ENCODE assay signal across 21 mouse cellular contexts in the genomic region with DNA sequence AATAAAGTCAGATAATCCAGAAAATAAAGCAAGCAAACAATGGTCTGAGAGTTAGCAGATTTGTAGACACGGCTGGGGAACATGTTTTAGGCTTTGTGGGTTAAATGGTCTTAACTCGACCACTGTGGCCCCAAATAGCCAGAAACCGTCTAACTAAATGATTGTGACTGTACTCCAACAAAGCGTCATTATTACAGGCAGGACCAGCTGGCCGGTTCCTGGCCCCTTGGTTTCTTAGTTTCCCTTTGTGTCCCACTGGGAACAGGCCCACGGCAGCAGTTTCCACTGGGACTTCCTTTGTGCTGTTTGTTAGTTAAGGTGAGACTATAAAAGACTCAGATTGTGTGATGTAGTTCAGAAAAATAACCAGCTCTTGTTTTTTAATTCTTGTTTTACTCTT. TPM values are rescaled to one million over a fixed set of nuclear protein-coding genes. Genes with fewer than 3 reads are reported as not detected.
A peak's percentile ranks its signal among the peaks of the same experiment; 100 is the strongest.
DNase-seq lines count a peak whose midpoint lies in the region; ATAC-seq and TF ChIP-seq lines count a peak whose summit lies in the region.
"Had no signal": no experiment of that assay in that cellular context is flagged by ENCODE, and none has a peak within 500 bp of the region (broad histone marks: within the 10 kb centered on the region; RNA-seq: fewer than 3 reads in every experiment).

No protein-coding gene starts in this region.

- no peak for DNase-seq in hindbrain, embryonic 10.5 days (ENCODE audit: low spot score)
- peak; percentile 62 for DNase-seq in retina, postnatal 1 day
- no peak for DNase-seq in retina, embryonic 14.5 days (ENCODE audit: low spot score)
- no peak for DNase-seq in liver, postnatal 0 days
- DNase-seq: cerebellum, adult 11 months; cerebellum, postnatal 10 days; gastrocnemius, postnatal 36 days; kidney, postnatal 4 days; lung, adult 2 months; lung, postnatal 4 days; right cerebral cortex, adult 18-20 months; thymus, postnatal 25 days had no signal

- H3K4me1 ChIP-seq in hindbrain, embryonic 13.5 days (replicated peaks): peaks cover 40% of the 10 kb centered on the region
- peaks cover 32% of the 10 kb centered on the region for H3K4me1 ChIP-seq in hindbrain, embryonic 10.5 days (replicated peaks)
- H3K4me1 ChIP-seq in forebrain, embryonic 15.5 days: peaks cover 39% of the 10 kb centered on the region
- peaks cover 18% of the 10 kb centered on the region for H3K4me1 ChIP-seq in limb, embryonic 15.5 days
- H3K4me1 ChIP-seq in liver, postnatal 0 days (ENCODE audit: insufficient read depth): peaks cover 15% of the 10 kb centered on the region

- no peaks in the 10 kb centered on the region for H3K27me3 ChIP-seq in hindbrain, embryonic 13.5 days
- no peaks in the 10 kb centered on the region for H3K27me3 ChIP-seq in hindbrain, embryonic 10.5 days (ENCODE audit: insufficient read depth, poor library complexity, severe bottlenecking)
- H3K27me3 ChIP-seq in forebrain, embryonic 15.5 days: no peaks in the 10 kb centered on the region
- no peaks in the 10 kb centered on the region for H3K27me3 ChIP-seq in limb, embryonic 15.5 days
- H3K27me3 ChIP-seq in liver, postnatal 0 days (ENCODE audit: insufficient read depth, low read length): no peaks in the 10 kb centered on the region
- H3K27me3 ChIP-seq: CH12.LX; embryonic facial prominence, embryonic 15.5 days; kidney, embryonic 15.5 days had no signal

- H3K4me3 ChIP-seq in hindbrain, embryonic 13.5 days: no peak overlapping the region
- no peak overlapping the region for H3K4me3 ChIP-seq in hindbrain, embryonic 10.5 days
- H3K4me3 ChIP-seq in forebrain, embryonic 15.5 days: no peak overlapping the region
- no peak overlapping the region for H3K4me3 ChIP-seq in limb, embryonic 15.5 days
- H3K4me3 ChIP-seq in liver, postnatal 0 days (ENCODE audit: low read depth, low read length): no peak overlapping the region
- H3K4me3 ChIP-seq: embryonic facial prominence, embryonic 15.5 days; kidney, embryonic 15.5 days had no signal

- H3K27ac ChIP-seq in hindbrain, embryonic 13.5 days: peak overlapping the region; percentile 62; the same call in 1 of the 2 replicates
- H3K27ac ChIP-seq in hindbrain, embryonic 10.5 days: no peak overlapping the region
- H3K27ac ChIP-seq in forebrain, embryonic 15.5 days (replicated peaks): peak overlapping the region; percentile 51
- H3K27ac ChIP-seq in limb, embryonic 15.5 days: peak overlapping the region; percentile 33; the same call in 1 of the 2 replicates
- no peak overlapping the region for H3K27ac ChIP-seq in liver, postnatal 0 days (ENCODE audit: low read depth)
- H3K27ac ChIP-seq: kidney, embryonic 15.5 days had no signal

- H3K9ac ChIP-seq in hindbrain, embryonic 13.5 days: no peak overlapping the region
- H3K9ac ChIP-seq in forebrain, embryonic 15.5 days (replicated peaks): no peak overlapping the region
- no peak overlapping the region for H3K9ac ChIP-seq in limb, embryonic 15.5 days
- no peak overlapping the region for H3K9ac ChIP-seq in liver, postnatal 0 days (replicated peaks)
- H3K9ac ChIP-seq: embryonic facial prominence, embryonic 15.5 days; kidney, embryonic 15.5 days had no signal

- H3K4me2 ChIP-seq in hindbrain, embryonic 13.5 days: no peak overlapping the region
- H3K4me2 ChIP-seq in forebrain, embryonic 15.5 days (replicated peaks): no peak overlapping the region
- no peak overlapping the region for H3K4me2 ChIP-seq in limb, embryonic 15.5 days
- no peak overlapping the region for H3K4me2 ChIP-seq in liver, postnatal 0 days (ENCODE audit: low read depth, low read length)
- H3K4me2 ChIP-seq: embryonic facial prominence, embryonic 15.5 days; kidney, embryonic 15.5 days; liver, embryonic 11.5 days had no signal

- ATAC-seq in hindbrain, embryonic 13.5 days (ENCODE audit: low FRiP score): no peak
- ATAC-seq in forebrain, embryonic 15.5 days (replicated peaks): no peak
- no peak for ATAC-seq in limb, embryonic 15.5 days (ENCODE audit: insufficient number of reproducible peaks, low FRiP score, low TSS enrichment, low read depth)
- ATAC-seq in liver, postnatal 0 days: no peak
- no peak for ATAC-seq in monocyte, adult 5-6 weeks (replicated peaks; ENCODE audit: insufficient number of reproducible peaks, low FRiP score, low TSS enrichment, poor library complexity, severe bottlenecking)
- ATAC-seq: intestine, embryonic 16.5 days had no signal

- no peak for TF ChIP-seq CTCF in liver, postnatal 0 days (IDR thresholded peaks at IDR 0.05; ENCODE audit: low read depth)

- 39% methylated on average over 6 of the region's 6 CpGs for WGBS in hindbrain, embryonic 13.5 days
- WGBS in hindbrain, embryonic 10.5 days: 69% methylated on average over 6 of the region's 6 CpGs
- WGBS in forebrain, embryonic 15.5 days: 18% methylated on average over 6 of the region's 6 CpGs
- 36% methylated on average over 6 of the region's 6 CpGs for WGBS in limb, embryonic 15.5 days
- 85% methylated on average over 6 of the region's 6 CpGs for WGBS in liver, postnatal 0 days (ENCODE audit: insufficient replicate concordance)

- no peak for TF ChIP-seq EP300 in liver, postnatal 0 days (IDR thresholded peaks at IDR 0.05; ENCODE audit: low read depth)

- H3K36me3 ChIP-seq in hindbrain, embryonic 13.5 days: peaks cover 42% of the 10 kb centered on the region
- H3K36me3 ChIP-seq in hindbrain, embryonic 10.5 days: peaks cover 48% of the 10 kb centered on the region
- peaks cover 36% of the 10 kb centered on the region for H3K36me3 ChIP-seq in forebrain, embryonic 15.5 days
- peaks cover 41% of the 10 kb centered on the region for H3K36me3 ChIP-seq in limb, embryonic 15.5 days
- peaks cover 21% of the 10 kb centered on the region for H3K36me3 ChIP-seq in liver, postnatal 0 days (replicated peaks; ENCODE audit: insufficient read depth, low read length)

- H3K9me3 ChIP-seq in hindbrain, embryonic 13.5 days: no peaks in the 10 kb centered on the region
- H3K9me3 ChIP-seq in hindbrain, embryonic 10.5 days: no peaks in the 10 kb centered on the region
- H3K9me3 ChIP-seq in forebrain, embryonic 15.5 days: no peaks in the 10 kb centered on the region
- no peaks in the 10 kb centered on the region for H3K9me3 ChIP-seq in limb, embryonic 15.5 days
- H3K9me3 ChIP-seq in liver, postnatal 0 days (ENCODE audit: low read length): no peaks in the 10 kb centered on the region
- H3K9me3 ChIP-seq: embryonic facial prominence, embryonic 15.5 days; kidney, embryonic 15.5 days had no signal

RNA-seq across cellular contexts. Expression of gene Enoph1, which starts 18.9 kb away (rescaled TPM):
- 39.5 and 42.4 TPM in 2 replicates for polyA plus RNA-seq in hindbrain, embryonic 13.5 days (2015; fragmentation: Nextera tagmentation; extraction: Ambion mirVana)
- polyA plus RNA-seq in hindbrain, embryonic 10.5 days (2016; fragmentation: Nextera tagmentation; extraction: Ambion mirVana): 46.9 and 52.1 TPM in 2 replicates
- polyA plus RNA-seq in forebrain, embryonic 15.5 days (2015; fragmentation: Nextera tagmentation; extraction: Ambion mirVana): 57.6 and 58.3 TPM in 2 replicates
- polyA plus RNA-seq in limb, embryonic 15.5 days (2015; fragmentation: Nextera tagmentation; extraction: Ambion mirVana): 42.6 and 43.6 TPM in 2 replicates
- 9.2 and 10.6 TPM in 2 replicates for polyA plus RNA-seq in liver, postnatal 0 days (2015; fragmentation: Nextera tagmentation; extraction: Ambion mirVana)
- total RNA-seq in monocyte, adult 5-6 weeks (2017): 22.0 to 42.2 TPM (median 31.0 TPM) in 3 replicates

RNA-seq across cellular contexts. Expression of gene Hnrnpdl, which starts 19.3 kb away (rescaled TPM):
- polyA plus RNA-seq in hindbrain, embryonic 13.5 days (2015; fragmentation: Nextera tagmentation; extraction: Ambion mirVana): 231 and 237 TPM in 2 replicates
- 193 and 212 TPM in 2 replicates for polyA plus RNA-seq in hindbrain, embryonic 10.5 days (2016; fragmentation: Nextera tagmentation; extraction: Ambion mirVana)
- 256 and 258 TPM in 2 replicates for polyA plus RNA-seq in forebrain, embryonic 15.5 days (2015; fragmentation: Nextera tagmentation; extraction: Ambion mirVana)
- polyA plus RNA-seq in limb, embryonic 15.5 days (2015; fragmentation: Nextera tagmentation; extraction: Ambion mirVana): 135 and 148 TPM in 2 replicates
- polyA plus RNA-seq in liver, postnatal 0 days (2015; fragmentation: Nextera tagmentation; extraction: Ambion mirVana): 32.6 and 33.3 TPM in 2 replicates
- 526 to 624 TPM (median 546 TPM) in 3 replicates for total RNA-seq in monocyte, adult 5-6 weeks (2017)

Comparison
In these comparisons a context has a peak if more than half of its experiments do, and no peak if none do; other contexts are left out.
1. H3K27ac ChIP-seq: peak in hindbrain, embryonic 13.5 days (single experiment), forebrain, embryonic 15.5 days (single experiment) and limb, embryonic 15.5 days (single experiment); none in hindbrain, embryonic 10.5 days (single experiment) and liver, postnatal 0 days (single experiment).